Mouse (Mus musculus) heart, embryonic 10.5 days (tissue): ENCODE results near the gene Mylip. TPM values are rescaled to one million over a fixed set of nuclear protein-coding genes. Genes with fewer than 3 reads are reported as not detected.

Experiments
- DNase-seq: peaks from one replicate; pipeline ENCODE4 v3.0.0-alpha.2; 2017; ENCODE audit warnings: low spot score
- H3K27ac ChIP-seq: fragments of 300-500 bp; sonication (generic); 2 replicates; pipeline ENCODE4 v1.5.1; 2016; ENCODE audit warnings: mild to moderate bottlenecking
- H3K27me3 ChIP-seq: fragments of 300-500 bp; sonication (generic); 2 replicates; pipeline ENCODE4 v1.6.1; 2016; ENCODE audit warnings: mild to moderate bottlenecking; ENCODE audit not compliant: poor library complexity, insufficient read depth, severe bottlenecking
- H3K36me3 ChIP-seq: fragments of 300-500 bp; sonication (generic); 2 replicates; pipeline ENCODE4 v1.6.1; 2016; ENCODE audit warnings: mild to moderate bottlenecking, moderate library complexity
- H3K4me1 ChIP-seq: fragments of 300-500 bp; sonication (generic); 2 replicates; pipeline ENCODE4 v1.6.1; 2016; ENCODE audit warnings: mild to moderate bottlenecking
- H3K4me3 ChIP-seq: fragments of 300-500 bp; sonication (generic); 2 replicates; pipeline ENCODE4 v1.5.1; 2016; ENCODE audit warnings: mild to moderate bottlenecking, moderate library complexity
- H3K9me3 ChIP-seq: fragments of 300-500 bp; sonication (generic); 2 replicates; pipeline ENCODE4 v1.6.1; 2016; ENCODE audit warnings: mild to moderate bottlenecking, moderate library complexity
- WGBS: fragments of 180-500 bp; shearing (Covaris S2); methylation state at CpG from one replicate; pipeline ENCODE4 v1.1.7; 2016; 5-methylcytosine and 5-hydroxymethylcytosine counted together
- polyA plus RNA-seq: library from polyadenylated mRNA; unstranded; fragments of >200 nt; fragmentation: Nextera tagmentation; extraction: Ambion mirVana; gene quantifications from 2 replicates; pipeline ENCODE4 v1.2.1, GENCODE M21; 2016

The Mylip gene
- polyA plus RNA-seq, 1 experiment from 2014 or later, result 8.2 TPM

DNA sequence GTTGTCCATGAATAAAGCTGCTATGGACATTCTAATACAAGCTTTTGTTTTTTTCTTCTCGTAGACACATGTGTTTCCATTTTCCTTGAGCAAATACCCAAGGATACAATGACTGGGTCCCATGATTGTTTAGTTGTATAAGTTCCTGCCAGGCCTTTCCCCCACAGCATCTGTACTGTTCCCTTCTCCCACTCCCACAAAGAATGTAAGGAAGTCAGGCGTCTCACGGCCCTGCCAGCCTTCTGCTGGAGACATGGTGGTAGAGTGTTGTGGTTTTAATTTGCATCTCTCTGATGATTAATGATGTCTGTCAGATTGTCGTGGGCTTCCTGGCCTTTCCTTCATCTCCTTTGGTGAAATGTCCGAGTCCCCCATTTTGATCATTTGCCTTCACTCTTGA is 7.7 kb downstream of the Mylip start:
- no peak overlapping the region for H3K4me3 ChIP-seq
- peaks cover 26% of the 10 kb centered on the region for H3K4me1 ChIP-seq
- no peak for DNase-seq
- H3K27me3 ChIP-seq, result no peaks in the 10 kb centered on the region
- 50% methylated on average over 5 of the region's 5 CpGs for WGBS
- no peak overlapping the region for H3K27ac ChIP-seq
- no peaks in the 10 kb centered on the region for H3K36me3 ChIP-seq
- H3K9me3 ChIP-seq, result no peaks in the 10 kb centered on the region

- Histone ChIP-seq H3K27me3 (no peaks in the 10 kb centered on the region), H3K4me3 (no peak overlapping the region), H3K27ac (no peak overlapping the region), H3K9me3 (no peaks in the 10 kb centered on the region), H3K4me1 (peaks cover 24% of the 10 kb centered on the region), H3K36me3 (no peaks in the 10 kb centered on the region)
- 84% methylated on average over 16 of the region's 21 CpGs for WGBS
- no peak for DNase-seq
Observed at GRCm38 (mm10) chr13:45397896-45398805, 8.6 kb downstream of the Mylip start.

DNA sequence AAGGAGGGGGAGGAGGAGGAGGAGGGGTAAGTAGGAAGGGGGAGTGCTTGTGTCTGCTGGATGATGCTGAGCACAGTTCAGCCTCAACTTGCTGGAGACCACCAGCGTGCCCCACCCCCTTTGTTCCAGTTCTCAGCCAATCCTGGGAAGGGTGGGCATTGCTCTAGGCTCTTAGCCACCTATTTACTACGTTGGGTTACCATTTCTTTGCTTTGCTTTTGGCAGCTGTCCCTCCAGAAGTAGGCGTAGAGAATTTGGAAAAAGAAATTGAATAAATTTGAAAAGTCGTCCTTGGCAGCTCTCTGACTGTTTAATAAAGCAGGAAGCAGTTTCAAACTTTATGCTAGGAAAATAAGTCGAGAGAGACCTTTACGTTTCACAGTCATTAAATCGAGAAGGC is 11.2 kb downstream of the Mylip start:
- 82% methylated on average over 7 of the region's 7 CpGs for WGBS
- no peak for DNase-seq

DNA sequence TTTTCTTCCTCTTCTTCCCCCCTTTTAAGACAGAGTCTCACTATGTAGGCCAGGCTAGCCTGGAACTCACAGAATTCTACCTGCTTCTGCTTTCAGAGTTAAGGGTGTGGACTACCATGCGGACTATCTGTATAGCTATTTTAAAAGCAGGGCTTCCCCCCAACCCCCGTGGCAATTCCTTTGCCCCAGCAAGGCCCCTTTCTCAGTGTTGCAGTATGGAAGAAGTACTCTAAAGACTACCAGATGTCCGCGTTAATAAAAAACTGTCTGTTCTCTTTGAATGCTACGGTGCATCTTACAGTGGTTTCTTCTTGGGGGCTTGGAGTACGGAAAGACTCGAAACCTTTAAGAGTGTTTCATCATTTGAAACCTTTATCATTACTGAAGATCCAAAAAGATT is 12.3 kb downstream of the Mylip start:
- peaks cover 22% of the 10 kb centered on the region for H3K4me1 ChIP-seq
- no peaks in the 10 kb centered on the region for H3K27me3 ChIP-seq
- 76% methylated on average over 7 of the region's 7 CpGs for WGBS
- H3K27ac ChIP-seq, result no peak overlapping the region
- H3K36me3 ChIP-seq, result peaks cover 24% of the 10 kb centered on the region
- no peaks in the 10 kb centered on the region for H3K9me3 ChIP-seq
- H3K4me3 ChIP-seq, result no peak overlapping the region
- no peak for DNase-seq

More for the DNA sequence above, 11.2 kb downstream of the Mylip start:
- Histone ChIP-seq H3K27me3 (no peaks in the 10 kb centered on the region), H3K9me3 (no peaks in the 10 kb centered on the region), H3K36me3 (peaks cover 14% of the 10 kb centered on the region; the same call in 1 of the 2 replicates), H3K4me3 (no peak overlapping the region), H3K4me1 (peaks cover 16% of the 10 kb centered on the region), H3K27ac (no peak overlapping the region)

DNA sequence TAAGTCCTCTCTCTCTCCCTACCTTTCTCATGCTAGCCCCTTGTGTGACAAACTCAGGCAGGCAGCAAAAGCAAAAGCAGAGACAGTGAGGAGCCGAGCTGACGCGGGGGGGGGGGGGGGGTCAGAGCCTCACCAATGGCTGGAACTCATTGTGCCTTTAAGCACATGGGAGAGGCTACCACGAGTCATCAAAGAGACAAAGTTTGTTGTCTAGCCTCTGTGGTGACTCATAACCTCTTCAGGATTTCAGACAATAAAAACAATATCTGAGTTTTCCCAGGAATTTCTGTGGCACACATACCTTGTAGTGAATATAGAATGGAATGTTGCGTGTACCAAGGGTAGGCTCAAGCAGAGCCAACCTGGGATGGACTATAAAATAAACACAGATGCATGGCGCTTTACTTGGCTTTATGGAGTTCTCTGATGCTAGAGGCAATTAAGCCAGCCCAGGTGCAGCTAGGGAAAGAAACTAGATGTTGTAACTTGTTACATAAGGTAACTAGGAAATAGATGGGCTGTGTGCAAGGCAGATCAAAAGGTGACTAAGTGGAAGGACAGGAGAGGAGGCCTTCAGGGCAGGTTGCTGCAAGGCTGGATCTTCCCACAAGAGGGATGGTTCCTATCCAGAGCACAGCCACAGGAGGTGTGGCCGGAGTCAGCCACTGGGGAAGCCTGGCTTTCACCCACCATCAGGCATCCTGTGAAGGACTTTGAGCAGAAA is 12.9 kb downstream of the Mylip start:
- H3K36me3 ChIP-seq, result peaks cover 30% of the 10 kb centered on the region
- H3K27me3 ChIP-seq, result no peaks in the 10 kb centered on the region
- no peaks in the 10 kb centered on the region for H3K9me3 ChIP-seq
- H3K4me3 ChIP-seq, result no peak overlapping the region
- H3K27ac ChIP-seq, result no peak overlapping the region
- H3K4me1 ChIP-seq, result peaks cover 26% of the 10 kb centered on the region
- WGBS, result 66% methylated on average over 7 of the region's 7 CpGs
- no peak for DNase-seq

GRCm38 (mm10) chr13:45404269-45404668 is 14.7 kb downstream of the Mylip start:
- no peaks in the 10 kb centered on the region for H3K9me3 ChIP-seq
- peak overlapping the region; percentile 48; the same call in 1 of the 2 replicates for H3K27ac ChIP-seq
- H3K36me3 ChIP-seq, result peaks cover 48% of the 10 kb centered on the region
- H3K4me3 ChIP-seq, result no peak overlapping the region
- peaks cover 21% of the 10 kb centered on the region for H3K4me1 ChIP-seq
- DNase-seq, result peak; percentile 88
- 80% methylated on average over 6 of the region's 6 CpGs for WGBS
- no peaks in the 10 kb centered on the region for H3K27me3 ChIP-seq

DNA sequence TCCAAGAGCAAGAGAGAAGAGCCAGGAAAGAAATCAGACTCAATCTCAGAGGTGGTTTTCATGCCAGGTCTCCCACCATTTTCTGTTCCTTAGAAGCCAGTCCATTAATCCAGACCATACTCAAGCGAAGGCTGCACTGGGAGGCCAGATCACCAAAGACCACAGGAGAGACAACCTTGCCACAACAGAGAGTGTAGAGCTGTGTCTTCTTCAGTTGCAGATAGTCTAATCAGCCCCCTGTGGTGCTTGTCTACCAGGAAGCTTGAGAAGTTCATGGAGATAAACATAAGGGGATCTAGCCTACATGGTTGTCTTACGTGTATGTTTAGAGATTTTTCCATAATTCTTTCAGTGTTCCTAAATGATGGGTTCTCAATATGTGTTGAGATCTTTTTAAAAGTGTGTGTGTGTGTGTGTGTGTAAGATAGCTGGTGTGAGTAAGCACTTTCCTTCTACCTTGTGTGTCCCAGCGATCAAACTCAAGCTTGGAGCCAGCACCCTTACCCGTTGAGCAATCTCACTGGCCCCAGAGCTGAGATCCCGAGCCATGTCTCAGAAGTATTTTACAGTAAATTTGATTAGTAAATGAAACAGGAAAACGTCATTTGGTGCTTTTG is 15.8 kb downstream of the Mylip start:
- H3K4me3 ChIP-seq, result no peak overlapping the region
- H3K4me1 ChIP-seq, result peaks cover 21% of the 10 kb centered on the region
- no peaks in the 10 kb centered on the region for H3K9me3 ChIP-seq
- DNase-seq, result no peak
- 86% methylated on average over 6 of the region's 6 CpGs for WGBS
- H3K36me3 ChIP-seq, result peaks cover 58% of the 10 kb centered on the region
- H3K27ac ChIP-seq, result peak overlapping the region; percentile 48; the same call in 1 of the 2 replicates
- no peaks in the 10 kb centered on the region for H3K27me3 ChIP-seq

DNA sequence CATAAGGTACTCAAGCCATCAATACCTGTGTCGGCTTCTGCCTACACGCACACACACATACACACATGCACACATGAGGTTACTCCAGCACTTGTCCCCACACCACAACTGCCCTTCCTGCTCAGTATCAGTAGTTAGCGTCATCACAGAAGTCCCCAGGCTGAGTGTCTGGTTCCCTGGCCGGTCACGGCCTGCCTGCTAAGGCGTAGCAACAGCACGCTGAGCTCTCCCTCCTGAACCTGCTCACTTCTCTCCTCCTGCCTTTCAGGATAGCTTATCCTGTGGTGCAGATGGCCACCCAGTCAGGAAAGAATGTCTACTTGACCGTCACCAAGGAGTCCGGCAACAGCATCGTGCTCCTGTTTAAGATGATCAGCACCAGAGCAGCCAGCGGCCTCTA is 16.7 kb downstream of the Mylip start:
- WGBS, result 47% methylated on average over 11 of the region's 11 CpGs
- DNase-seq, result peak; percentile 77
- Histone ChIP-seq H3K36me3 (peaks cover 66% of the 10 kb centered on the region), H3K27ac (peak overlapping the region; percentile 52; the same call in 1 of the 2 replicates), H3K9me3 (no peaks in the 10 kb centered on the region), H3K4me3 (no peak overlapping the region), H3K27me3 (no peaks in the 10 kb centered on the region), H3K4me1 (peaks cover 21% of the 10 kb centered on the region)

DNA sequence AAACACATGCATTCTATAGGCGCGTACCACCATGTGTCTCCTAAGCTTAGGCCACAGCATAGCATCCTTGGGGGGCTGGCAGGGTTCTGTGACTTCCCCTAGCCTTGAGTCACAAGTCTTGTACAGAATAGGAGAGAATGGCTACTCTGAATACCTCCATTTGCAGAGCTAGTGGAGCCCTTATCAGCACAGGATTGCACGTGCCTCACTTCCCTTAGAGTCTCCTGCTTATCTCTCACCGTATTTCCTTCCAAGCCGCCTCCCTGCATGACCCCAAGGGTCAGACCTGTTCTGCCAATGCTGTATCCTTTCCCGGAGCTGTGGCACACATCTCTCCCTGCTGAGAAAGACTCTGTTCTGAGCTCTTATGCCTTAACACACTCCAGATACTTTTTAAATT is 17.2 kb downstream of the Mylip start:
- H3K9me3 ChIP-seq, result no peaks in the 10 kb centered on the region
- WGBS, result 33% methylated on average over 6 of the region's 6 CpGs
- H3K27me3 ChIP-seq, result no peaks in the 10 kb centered on the region
- H3K4me3 ChIP-seq, result no peak overlapping the region
- peaks cover 19% of the 10 kb centered on the region for H3K4me1 ChIP-seq
- peak; percentile 78 for DNase-seq
- H3K27ac ChIP-seq, result peak overlapping the region; percentile 52; the same call in 1 of the 2 replicates
- peaks cover 69% of the 10 kb centered on the region for H3K36me3 ChIP-seq

DNA sequence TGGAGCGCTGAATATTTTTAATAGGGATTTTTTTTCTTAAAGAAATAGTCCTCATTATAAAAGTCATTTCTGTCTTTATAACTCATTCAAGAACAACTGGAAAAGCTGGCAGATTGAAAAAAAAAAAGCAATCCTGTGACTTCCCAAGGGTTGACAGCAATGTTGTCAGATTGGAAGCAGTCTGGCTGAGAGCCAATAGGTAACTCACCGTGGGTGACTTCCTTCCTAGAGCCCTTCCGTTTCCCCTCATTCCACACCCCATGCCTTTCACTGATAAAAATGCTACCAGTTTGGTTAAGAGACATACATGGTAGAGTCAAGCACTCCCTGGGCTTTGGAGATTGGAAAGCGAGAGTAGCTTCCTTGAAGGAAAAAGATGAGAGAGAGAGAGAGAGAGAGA is 21.4 kb downstream of the Mylip start:
- WGBS, result 63% methylated on average over 4 of the region's 4 CpGs
- Histone ChIP-seq H3K27ac (no peak overlapping the region), H3K4me3 (no peak overlapping the region), H3K4me1 (peaks cover 13% of the 10 kb centered on the region), H3K36me3 (peaks cover 68% of the 10 kb centered on the region), H3K27me3 (no peaks in the 10 kb centered on the region), H3K9me3 (no peaks in the 10 kb centered on the region)
- no peak for DNase-seq

DNA sequence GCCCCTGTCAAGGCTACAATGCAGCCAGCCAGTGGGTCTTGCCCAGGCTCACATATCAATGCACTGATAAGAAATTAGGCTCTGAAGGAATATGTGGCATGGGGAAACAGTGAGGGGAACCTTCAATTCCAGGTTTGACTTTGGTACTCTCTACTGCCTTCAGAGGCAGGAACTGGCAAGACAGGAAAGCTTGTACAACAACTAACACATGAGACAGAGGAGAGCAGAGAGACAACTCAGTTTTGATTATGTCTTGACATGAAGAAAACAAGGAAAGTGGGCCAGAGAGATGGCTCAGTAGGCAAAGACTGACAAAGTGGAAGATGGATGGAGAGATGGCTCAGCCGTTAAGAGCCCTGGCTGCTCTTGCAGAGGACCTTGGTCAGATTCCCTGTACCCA is 23.5 kb downstream of the Mylip start:
- 0 out of 2 replicates have a peak, but pooled peaks cover 5% of the 10 kb centered on the region for H3K4me1 ChIP-seq
- H3K9me3 ChIP-seq, result no peaks in the 10 kb centered on the region
- no peaks in the 10 kb centered on the region for H3K27me3 ChIP-seq
- DNase-seq, result no peak
- no peak overlapping the region for H3K27ac ChIP-seq
- H3K36me3 ChIP-seq, result peaks cover 48% of the 10 kb centered on the region
- 88% methylated on average over 1 of the region's 1 CpGs for WGBS
- no peak overlapping the region for H3K4me3 ChIP-seq

GRCm38 (mm10) chr13:45414031-45414430 is 24.5 kb downstream of the Mylip start:
- no peaks in the 10 kb centered on the region for H3K27me3 ChIP-seq
- no peak overlapping the region for H3K4me3 ChIP-seq
- H3K9me3 ChIP-seq, result no peaks in the 10 kb centered on the region
- peaks cover 38% of the 10 kb centered on the region for H3K36me3 ChIP-seq
- WGBS, result 74% methylated on average over 9 of the region's 9 CpGs
- H3K27ac ChIP-seq, result no peak overlapping the region; the same call in 1 of the 2 replicates
- DNase-seq, result no peak
- 0 out of 2 replicates have a peak, but pooled peaks cover 5% of the 10 kb centered on the region for H3K4me1 ChIP-seq
